23 mouse cellular contexts compared by ENCODE assay signal in the genomic region with DNA sequence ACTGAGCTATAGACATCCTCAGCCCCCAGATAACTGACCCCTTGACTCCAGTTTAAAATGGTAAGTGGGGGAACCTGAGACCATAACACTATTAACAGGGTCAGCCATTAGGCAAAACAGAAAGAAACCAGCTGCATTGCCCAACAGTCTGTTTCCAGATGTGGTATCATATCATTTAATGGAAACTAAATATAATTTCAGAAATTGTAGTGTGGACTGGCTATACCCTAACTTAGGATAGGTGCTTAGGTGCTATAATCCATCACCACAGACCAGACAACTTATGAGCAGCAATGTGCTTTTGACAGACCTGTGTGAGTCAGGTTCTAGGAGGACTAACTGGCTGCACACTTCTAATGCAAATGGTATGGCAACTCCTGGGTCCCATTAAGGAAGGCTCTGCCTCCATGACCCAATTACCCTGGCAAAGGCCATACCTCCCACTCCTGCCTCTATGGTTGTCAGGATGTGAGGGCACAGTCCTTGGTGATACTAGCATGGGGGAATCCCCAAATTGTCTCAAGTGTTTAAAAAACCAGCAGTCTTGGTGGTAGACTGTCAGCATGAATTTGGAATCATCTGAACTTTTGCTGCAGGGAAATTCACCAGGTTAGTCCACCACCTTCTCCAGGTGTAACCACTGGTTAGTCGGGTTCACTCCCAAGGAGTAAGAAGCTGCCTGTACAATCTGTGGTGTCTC.
A peak's percentile ranks its signal among the peaks of the same experiment; 100 is the strongest.
DNase-seq lines count a peak whose midpoint lies in the region.
"Had no signal": no experiment of that assay in that cellular context is flagged by ENCODE, and none has a peak within 500 bp of the region (broad histone marks: within the 10 kb centered on the region; RNA-seq: fewer than 3 reads in every experiment).

No protein-coding gene starts in this region.

- H3K4me3 ChIP-seq in heart, embryonic 10.5 days: no peak overlapping the region
- H3K4me3 ChIP-seq in embryonic facial prominence, embryonic 10.5 days: no peak overlapping the region
- H3K4me3 ChIP-seq: embryonic facial prominence, embryonic 12.5 days; embryonic facial prominence, embryonic 15.5 days; heart, embryonic 15.5 days; hindbrain, embryonic 10.5 days; hindbrain, embryonic 13.5 days had no signal

- peaks cover 69% of the 10 kb centered on the region for H3K36me3 ChIP-seq in heart, embryonic 10.5 days
- H3K36me3 ChIP-seq in embryonic facial prominence, embryonic 10.5 days (replicated peaks): peaks cover 71% of the 10 kb centered on the region

- DNase-seq in heart, adult 11 months: peak; percentile 55
- no peak for DNase-seq in heart, embryonic 10.5 days (ENCODE audit: low spot score)
- peak; percentile 47 for DNase-seq in 3T3-L1 (ENCODE audit: low read depth, low spot score)
- DNase-seq in CD4-positive, CD25-positive, alpha-beta regulatory T cell, adult 2 months (ENCODE audit: low read depth, low spot score): peak; percentile 10
- DNase-seq in adipocyte (ENCODE audit: low spot score): peak; percentile 33
- no peak for DNase-seq in layer of hippocampus, postnatal 36 days
- DNase-seq in embryonic facial prominence, embryonic 10.5 days (ENCODE audit: low spot score): no peak
- DNase-seq in lung, postnatal 36 days: no peak
- DNase-seq: adrenal gland, postnatal 10 days; adrenal gland, postnatal 36 days; cerebellum, adult 18-20 months; cerebellum, adult 9-10 months; cerebellum, postnatal 14 days; gastrocnemius, postnatal 14 days; heart, adult 18-20 months; heart, postnatal 10 days; heart, postnatal 36 days; kidney, adult 2 months had no signal

- H3K27me3 ChIP-seq in heart, embryonic 10.5 days (ENCODE audit: insufficient read depth, poor library complexity, severe bottlenecking): no peaks in the 10 kb centered on the region
- H3K27me3 ChIP-seq in embryonic facial prominence, embryonic 10.5 days (replicated peaks; ENCODE audit: low read depth, poor library complexity, severe bottlenecking): no peaks in the 10 kb centered on the region
- H3K27me3 ChIP-seq: embryonic facial prominence, embryonic 12.5 days; embryonic facial prominence, embryonic 15.5 days; heart, embryonic 15.5 days; hindbrain, embryonic 13.5 days had no signal

- no peaks in the 10 kb centered on the region for H3K9me3 ChIP-seq in heart, embryonic 10.5 days
- H3K9me3 ChIP-seq in embryonic facial prominence, embryonic 10.5 days: no peaks in the 10 kb centered on the region
- H3K9me3 ChIP-seq: embryonic facial prominence, embryonic 12.5 days; embryonic facial prominence, embryonic 15.5 days; heart, embryonic 15.5 days; hindbrain, embryonic 10.5 days; hindbrain, embryonic 13.5 days had no signal

- H3K27ac ChIP-seq in heart, embryonic 10.5 days: no peak overlapping the region
- H3K27ac ChIP-seq in embryonic facial prominence, embryonic 10.5 days (replicated peaks): no peak overlapping the region
- H3K27ac ChIP-seq: embryonic facial prominence, embryonic 12.5 days; embryonic facial prominence, embryonic 15.5 days; hindbrain, embryonic 10.5 days; hindbrain, embryonic 13.5 days had no signal

- 85% methylated on average over 1 of the region's 1 CpGs for WGBS in heart, embryonic 10.5 days
- 98% methylated on average over 1 of the region's 1 CpGs for WGBS in embryonic facial prominence, embryonic 10.5 days

- 0 out of 2 replicates have a peak, but pooled peaks cover 3% of the 10 kb centered on the region for H3K4me1 ChIP-seq in heart, embryonic 10.5 days
- H3K4me1 ChIP-seq in embryonic facial prominence, embryonic 10.5 days: no peaks in the 10 kb centered on the region
- H3K4me1 ChIP-seq: embryonic facial prominence, embryonic 12.5 days; embryonic facial prominence, embryonic 15.5 days; hindbrain, embryonic 10.5 days had no signal

Comparison
In these comparisons a context has a peak if more than half of its experiments do, and no peak if none do; other contexts are left out.
1. DNase-seq: peak in heart, adult 11 months (single experiment), 3T3-L1 (single experiment), CD4-positive, CD25-positive, alpha-beta regulatory T cell, adult 2 months (single experiment) and adipocyte (single experiment); none in heart, embryonic 10.5 days (single experiment), layer of hippocampus, postnatal 36 days (0 of 2), embryonic facial prominence, embryonic 10.5 days (single experiment) and lung, postnatal 36 days (single experiment).